Mouse (Mus musculus): ENCODE data around the gene Stx12.

- TF ChIP-seq CTCF (IDR thresholded peaks at IDR 0.05; ENCODE audit: low read depth): no peak
- TF ChIP-seq EP300 (IDR thresholded peaks at IDR 0.05; ENCODE audit: low read depth): no peak
Observed at GRCm38 (mm10) chr4:132864856-132865255, 19.5 kb downstream of the Stx12 start.
